Mouse (Mus musculus): ENCODE data around the gene Mtus2. TPM values are rescaled to one million over a fixed set of nuclear protein-coding genes. Genes with fewer than 3 reads are reported as not detected.

Mtus2 gene
- polyA plus RNA-seq, 1 experiment from 2014 or later = 1.6 TPM

DNA sequence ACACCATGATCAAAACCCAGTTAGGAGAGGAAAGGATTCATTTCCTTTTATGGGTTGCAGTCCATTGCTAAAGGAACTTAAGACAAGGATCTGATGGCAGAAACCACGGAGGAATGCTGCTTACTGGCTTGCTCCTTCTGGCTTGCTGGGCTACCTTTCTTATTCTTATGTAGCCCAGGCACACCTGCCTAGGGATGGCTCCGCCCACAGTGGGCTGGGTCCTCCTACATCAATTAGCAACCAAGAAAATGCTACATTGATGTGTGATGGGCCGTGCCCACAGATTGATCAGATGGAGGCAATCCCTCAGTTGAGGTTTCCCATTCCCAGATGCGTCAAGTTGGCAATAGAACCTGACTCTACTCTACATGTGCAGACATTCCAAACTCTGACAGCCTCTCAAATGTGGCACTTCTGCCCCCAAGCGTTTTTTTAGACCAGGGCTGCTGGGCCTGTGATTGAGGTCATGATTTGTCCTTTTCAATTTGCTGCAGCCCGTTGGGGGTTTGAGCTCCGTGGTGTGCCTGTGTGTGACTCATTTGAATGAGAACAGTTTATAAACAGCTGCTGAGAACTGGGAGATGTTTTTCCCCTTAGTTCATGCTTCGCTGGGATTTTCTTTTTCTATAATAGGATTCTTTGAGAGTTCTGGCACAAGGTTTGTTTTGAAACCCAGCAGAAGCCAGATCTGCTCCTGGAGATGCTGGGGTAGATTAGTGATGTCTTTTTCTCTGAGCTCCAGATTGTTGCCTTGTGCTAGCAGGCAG, 173.8 kb downstream of the Mtus2 start:
- Histone ChIP-seq H3K27ac (ENCODE audit: low read depth) (no peak overlapping the region), H3K9me3 (ENCODE audit: low read length) (no peaks in the 10 kb centered on the region), H3K4me3 (ENCODE audit: low read depth, low read length) (no peak overlapping the region), H3K4me1 (ENCODE audit: insufficient read depth) (no peaks in the 10 kb centered on the region), H3K27me3 (ENCODE audit: insufficient read depth, low read length) (no peaks in the 10 kb centered on the region), H3K4me2 (ENCODE audit: low read depth, low read length) (no peak overlapping the region), H3K36me3 (replicated peaks; ENCODE audit: insufficient read depth, low read length) (no peaks in the 10 kb centered on the region), H3K9ac (replicated peaks) (no peak overlapping the region)
- TF ChIP-seq CTCF (IDR thresholded peaks at IDR 0.05; ENCODE audit: low read depth) (no peak), EP300 (IDR thresholded peaks at IDR 0.05; ENCODE audit: low read depth) (no peak)
- no peak for ATAC-seq
- 51% methylated on average over 8 of the region's 8 CpGs for WGBS (ENCODE audit: insufficient replicate concordance)
- DNase-seq = no peak

DNA sequence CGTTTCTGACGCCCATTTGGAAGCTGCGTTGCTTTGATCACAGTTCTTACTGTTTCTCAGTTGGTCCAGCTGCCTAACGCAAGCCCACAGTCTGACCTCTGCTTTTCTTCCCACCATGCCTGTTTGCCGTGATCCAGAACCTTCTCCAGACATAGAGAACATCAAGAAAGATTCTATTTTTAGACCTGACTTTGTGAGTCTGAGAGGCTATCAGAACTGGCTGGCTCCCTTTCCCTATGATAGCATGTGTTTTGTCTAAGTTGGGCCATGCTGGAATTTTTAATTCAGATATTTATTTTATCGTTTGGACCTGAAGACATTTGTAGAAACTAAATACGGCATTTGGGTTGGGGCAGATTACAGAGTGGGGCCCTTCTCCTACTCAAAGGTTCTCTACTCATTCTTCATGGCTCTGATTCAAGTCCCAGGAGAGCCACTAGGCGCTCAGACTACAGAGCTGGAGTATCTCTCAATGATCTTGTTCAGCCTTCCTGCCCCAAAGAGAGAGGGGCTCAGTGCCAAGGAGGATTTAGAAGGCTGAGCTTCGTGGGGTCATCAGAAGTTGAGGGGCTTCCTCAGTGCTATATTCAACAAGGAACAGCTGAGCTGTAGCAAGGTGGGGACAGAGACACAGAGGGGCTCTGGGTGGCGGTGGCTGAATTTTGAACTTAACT, 174.5 kb downstream of the Mtus2 start:
- Histone ChIP-seq H3K27me3 (ENCODE audit: insufficient read depth, low read length) (no peaks in the 10 kb centered on the region), H3K4me1 (ENCODE audit: insufficient read depth) (no peaks in the 10 kb centered on the region), H3K9ac (replicated peaks) (no peak overlapping the region), H3K4me3 (ENCODE audit: low read depth, low read length) (no peak overlapping the region), H3K9me3 (ENCODE audit: low read length) (no peaks in the 10 kb centered on the region), H3K4me2 (ENCODE audit: low read depth, low read length) (no peak overlapping the region), H3K36me3 (replicated peaks; ENCODE audit: insufficient read depth, low read length) (no peaks in the 10 kb centered on the region), H3K27ac (ENCODE audit: low read depth) (no peak overlapping the region)
- DNase-seq = no peak
- 69% methylated on average over 10 of the region's 10 CpGs for WGBS (ENCODE audit: insufficient replicate concordance)
- ATAC-seq = no peak
- TF ChIP-seq CTCF (IDR thresholded peaks at IDR 0.05; ENCODE audit: low read depth) = no peak

DNA sequence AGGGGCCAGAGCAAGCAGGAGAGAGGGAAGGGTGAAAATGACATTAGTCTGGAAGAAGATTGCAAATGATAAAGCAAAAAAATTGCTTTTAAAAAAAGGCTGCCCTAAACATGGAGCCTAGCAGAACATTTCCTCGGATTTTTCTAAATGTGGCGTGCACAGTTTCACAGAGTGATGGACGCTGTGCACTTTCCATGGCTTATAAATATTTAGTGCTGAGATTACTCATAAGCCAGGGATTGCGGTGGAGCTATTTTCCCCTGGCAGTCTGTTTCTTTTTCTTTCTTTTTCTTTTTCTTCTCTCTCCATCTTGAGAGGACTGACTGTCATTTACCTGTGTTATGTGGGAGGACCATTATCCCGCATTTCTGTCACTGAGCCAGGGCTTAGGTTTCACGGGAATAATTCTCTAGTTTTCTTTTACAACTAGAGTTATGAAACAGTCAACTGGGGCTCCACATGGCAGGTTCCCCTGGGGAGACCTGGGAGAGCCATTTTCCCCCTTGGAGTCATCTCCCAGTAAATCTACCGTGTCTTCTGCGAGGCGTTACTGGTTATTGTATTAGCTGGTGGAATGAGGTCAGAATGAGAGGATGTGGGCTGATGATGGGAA, 176.4 kb downstream of the Mtus2 start:
- H3K4me3 ChIP-seq (ENCODE audit: low read depth, low read length) = no peak overlapping the region
- H3K4me2 ChIP-seq (ENCODE audit: low read depth, low read length) = no peak overlapping the region
- H3K27me3 ChIP-seq (ENCODE audit: insufficient read depth, low read length) = no peaks in the 10 kb centered on the region
- no peaks in the 10 kb centered on the region for H3K9me3 ChIP-seq (ENCODE audit: low read length)
- no peak for TF ChIP-seq EP300 (IDR thresholded peaks at IDR 0.05; ENCODE audit: low read depth)
- no peak for TF ChIP-seq CTCF (IDR thresholded peaks at IDR 0.05; ENCODE audit: low read depth)
- no peak overlapping the region for H3K9ac ChIP-seq (replicated peaks)
- WGBS (ENCODE audit: insufficient replicate concordance) = 82% methylated on average over 9 of the region's 9 CpGs
- no peak overlapping the region for H3K27ac ChIP-seq (ENCODE audit: low read depth)
- ATAC-seq = no peak
- no peak for DNase-seq
- no peaks in the 10 kb centered on the region for H3K36me3 ChIP-seq (replicated peaks; ENCODE audit: insufficient read depth, low read length)
- no peaks in the 10 kb centered on the region for H3K4me1 ChIP-seq (ENCODE audit: insufficient read depth)

DNA sequence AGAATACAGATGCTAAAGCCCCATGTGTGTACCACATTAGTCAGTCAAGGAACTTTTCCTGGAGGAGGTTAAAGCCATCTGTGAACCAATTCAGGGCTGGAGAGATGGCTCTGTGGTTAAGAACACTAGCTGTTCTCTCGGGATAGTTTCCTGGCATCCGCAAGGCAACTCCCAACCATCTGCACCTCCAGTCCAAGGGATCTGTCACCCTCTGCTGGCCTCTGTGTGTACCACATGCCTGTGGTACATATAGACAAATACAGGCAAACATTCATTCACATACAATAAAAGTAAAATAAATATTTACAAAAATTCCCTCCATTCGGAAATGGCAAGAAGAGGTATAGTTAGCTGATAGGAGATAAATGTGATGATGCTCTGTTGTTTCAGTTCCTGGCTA, 184.5 kb downstream of the Mtus2 start:
- no peak overlapping the region for H3K9ac ChIP-seq (replicated peaks)
- TF ChIP-seq EP300 (IDR thresholded peaks at IDR 0.05; ENCODE audit: low read depth) (no peak), CTCF (IDR thresholded peaks at IDR 0.05; ENCODE audit: low read depth) (no peak)
- no peak overlapping the region for H3K4me3 ChIP-seq (ENCODE audit: low read depth, low read length)
- H3K9me3 ChIP-seq (ENCODE audit: low read length) = no peaks in the 10 kb centered on the region
- H3K4me1 ChIP-seq (ENCODE audit: insufficient read depth) = no peaks in the 10 kb centered on the region
- H3K36me3 ChIP-seq (replicated peaks; ENCODE audit: insufficient read depth, low read length) = no peaks in the 10 kb centered on the region
- H3K4me2 ChIP-seq (ENCODE audit: low read depth, low read length) = no peak overlapping the region
- WGBS (ENCODE audit: insufficient replicate concordance) = 86% methylated on average over 3 of the region's 3 CpGs
- no peak for DNase-seq
- H3K27ac ChIP-seq (ENCODE audit: low read depth) = no peak overlapping the region
- ATAC-seq = no peak
- no peaks in the 10 kb centered on the region for H3K27me3 ChIP-seq (ENCODE audit: insufficient read depth, low read length)

DNA sequence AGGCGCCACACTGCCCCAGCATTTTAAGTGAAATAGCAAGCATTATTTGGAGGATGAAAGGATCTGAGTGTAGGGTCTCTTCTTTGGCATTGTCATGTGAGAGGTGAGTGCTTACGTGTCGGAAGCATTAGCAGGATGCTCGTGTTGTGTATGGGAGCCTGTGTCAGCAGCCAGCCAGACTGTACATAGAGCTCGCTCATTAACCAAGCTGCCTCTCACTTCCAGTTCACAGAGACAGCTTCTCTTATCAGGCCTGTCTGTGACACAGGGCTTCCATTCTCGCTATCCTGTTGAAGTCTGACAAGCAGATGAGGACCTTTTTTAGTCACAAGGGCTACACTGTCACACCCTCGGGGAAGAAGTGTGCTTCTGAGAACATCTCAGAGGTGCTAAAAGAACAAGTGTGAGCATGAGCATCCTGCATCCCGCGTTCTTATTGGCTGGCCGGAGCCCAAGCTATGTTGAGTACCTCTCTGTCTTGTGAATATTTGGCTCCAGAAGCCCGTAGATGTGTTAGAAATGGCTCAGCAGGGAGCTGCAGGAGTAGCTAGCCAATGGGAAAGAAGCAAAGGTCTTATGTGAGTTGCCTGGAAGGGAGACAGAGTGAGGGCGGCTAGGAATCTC, 189.2 kb downstream of the Mtus2 start:
- no peak for DNase-seq
- peaks cover 3% of the 10 kb centered on the region; the same call in 1 of the 2 replicates for H3K9me3 ChIP-seq (ENCODE audit: low read length)
- no peak overlapping the region for H3K4me3 ChIP-seq (ENCODE audit: low read depth, low read length)
- H3K36me3 ChIP-seq (replicated peaks; ENCODE audit: insufficient read depth, low read length) = no peaks in the 10 kb centered on the region
- WGBS (ENCODE audit: insufficient replicate concordance) = 72% methylated on average over 12 of the region's 12 CpGs
- TF ChIP-seq EP300 (IDR thresholded peaks at IDR 0.05; ENCODE audit: low read depth) (no peak), CTCF (IDR thresholded peaks at IDR 0.05; ENCODE audit: low read depth) (no peak)
- no peak for ATAC-seq
- H3K9ac ChIP-seq (replicated peaks) = no peak overlapping the region
- H3K27me3 ChIP-seq (ENCODE audit: insufficient read depth, low read length) = no peaks in the 10 kb centered on the region
- no peak overlapping the region for H3K27ac ChIP-seq (ENCODE audit: low read depth)
- no peaks in the 10 kb centered on the region for H3K4me1 ChIP-seq (ENCODE audit: insufficient read depth)
- H3K4me2 ChIP-seq (ENCODE audit: low read depth, low read length) = no peak overlapping the region

Data from liver, postnatal 0 days (tissue).